Mouse (Mus musculus) fat pad, adult 2 months (tissue): ENCODE results near the gene Nit1.

Experiments used
- DNase-seq: peaks from one replicate; pipeline ENCODE4 v3.0.0-alpha.2; 2011; ENCODE audit warnings: low read depth, low spot score; ENCODE audit errors: extremely low read depth

Gene Nit1

GRCm38 (mm10) chr1:171345225-171346094 lies at the start of gene Nit1, which contains the start of gene Pfdn2:
Gene Nit1, minus strand, starts transcription at chr1:171345646.
Gene Pfdn2, plus strand, starts transcription at chr1:171345670.
- DNase-seq = no peak

- no peak for DNase-seq
These were observed 44.7 kb upstream of the Nit1 start for GRCm38 (mm10) chr1:171390101-171390500.

GRCm38 (mm10) chr1:171388376-171389102 lies 43.1 kb upstream of the Nit1 start, which contains the start of gene Arhgap30:
Gene Arhgap30, plus strand, starts transcription at chr1:171388954.
- DNase-seq = no peak

- DNase-seq = no peak
These were observed 41.7 kb upstream of the Nit1 start for GRCm38 (mm10) chr1:171387099-171387498.

GRCm38 (mm10) chr1:171385171-171385570 lies 39.7 kb upstream of the Nit1 start:
- DNase-seq = no peak

- no peak for DNase-seq
These were observed 38.9 kb upstream of the Nit1 start for GRCm38 (mm10) chr1:171384361-171384760.

GRCm38 (mm10) chr1:171382096-171382620 lies 36.7 kb upstream of the Nit1 start:
- DNase-seq = no peak

GRCm38 (mm10) chr1:171379935-171380599 lies 34.6 kb upstream of the Nit1 start:
- DNase-seq = no peak

- DNase-seq = no peak
These were observed 32.9 kb upstream of the Nit1 start for GRCm38 (mm10) chr1:171378298-171378697.

- no peak for DNase-seq
These were observed 30.2 kb upstream of the Nit1 start for GRCm38 (mm10) chr1:171375646-171376097.

GRCm38 (mm10) chr1:171373946-171374345 lies 28.5 kb upstream of the Nit1 start:
- no peak for DNase-seq

GRCm38 (mm10) chr1:171372880-171373279 lies 27.4 kb upstream of the Nit1 start:
- no peak for DNase-seq

GRCm38 (mm10) chr1:171369845-171370556 lies 24.6 kb upstream of the Nit1 start, which contains the start of gene Nectin4:
Gene Nectin4, plus strand, starts transcription at chr1:171370099.
- DNase-seq = no peak

GRCm38 (mm10) chr1:171365934-171366333 lies 20.5 kb upstream of the Nit1 start:
- DNase-seq = no peak

GRCm38 (mm10) chr1:171361106-171362103 lies 16.0 kb upstream of the Nit1 start:
- DNase-seq = no peak

- no peak for DNase-seq
These were observed 15.2 kb upstream of the Nit1 start, which contains the start of gene Klhdc9 for GRCm38 (mm10) chr1:171360656-171361055. Gene Klhdc9, minus strand, starts transcription at chr1:171360798.

GRCm38 (mm10) chr1:171360253-171360652 lies 14.8 kb upstream of the Nit1 start:
- no peak for DNase-seq

GRCm38 (mm10) chr1:171358421-171358820 lies 13.0 kb upstream of the Nit1 start:
- DNase-seq = no peak

- no peak for DNase-seq
These were observed 11.4 kb upstream of the Nit1 start for GRCm38 (mm10) chr1:171356814-171357213.
